24 mouse cellular contexts compared by ENCODE assay signal in the genomic region with DNA sequence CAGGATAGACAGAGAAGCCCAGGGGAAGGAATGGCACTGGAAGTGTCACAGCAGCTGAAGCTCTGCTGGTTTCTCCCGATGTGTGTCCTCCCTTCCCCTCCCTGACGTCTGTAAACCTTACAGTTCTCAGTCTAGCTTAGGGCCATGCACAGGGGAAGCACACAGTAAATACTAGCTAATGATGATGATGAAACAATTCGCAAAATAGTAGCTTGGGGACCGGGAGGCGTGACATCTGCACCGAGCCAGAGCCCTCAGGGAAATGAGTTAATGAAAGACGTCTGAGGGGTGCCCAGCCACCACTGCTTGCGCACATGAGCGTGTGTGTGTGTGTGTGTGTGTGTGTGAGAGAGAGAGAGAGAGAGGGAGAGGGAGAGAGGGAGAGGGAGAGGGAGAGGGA. TPM values are rescaled to one million over a fixed set of nuclear protein-coding genes. Genes with fewer than 3 reads are reported as not detected.
DNase-seq lines count a peak whose midpoint lies in the region; ATAC-seq and TF ChIP-seq lines count a peak whose summit lies in the region.
"Had no signal": no experiment of that assay in that cellular context is flagged by ENCODE, and none has a peak within 500 bp of the region (broad histone marks: within the 10 kb centered on the region; RNA-seq: fewer than 3 reads in every experiment).

No protein-coding gene starts in this region.

- no peak overlapping the region for H3K4me2 ChIP-seq in embryonic facial prominence, embryonic 13.5 days
- H3K4me2 ChIP-seq in myocyte (ENCODE audit: low read depth) = peak overlapping the region; percentile 25
- H3K4me2 ChIP-seq: embryonic facial prominence, embryonic 12.5 days; forebrain, embryonic 13.5 days; forebrain, embryonic 15.5 days had no signal

- H3K4me1 ChIP-seq in embryonic facial prominence, embryonic 13.5 days = peaks cover 4% of the 10 kb centered on the region
- H3K4me1 ChIP-seq in embryonic facial prominence, embryonic 10.5 days = peaks cover 12% of the 10 kb centered on the region

- H3K4me3 ChIP-seq in embryonic facial prominence, embryonic 13.5 days = no peak overlapping the region
- H3K4me3 ChIP-seq in embryonic facial prominence, embryonic 10.5 days = no peak overlapping the region
- H3K4me3 ChIP-seq in myocyte = no peak overlapping the region
- H3K4me3 ChIP-seq: embryonic facial prominence, embryonic 12.5 days; forebrain, embryonic 13.5 days; forebrain, embryonic 15.5 days had no signal

- no peak for TF ChIP-seq POLR2A in myocyte (IDR thresholded peaks at IDR 0.05; ENCODE audit: insufficient read length, low read depth)

- 0 out of 2 replicates have a peak overlapping the region, but pooled peaks have one; percentile 21 for H3K9ac ChIP-seq in embryonic facial prominence, embryonic 13.5 days
- H3K9ac ChIP-seq: embryonic facial prominence, embryonic 12.5 days; forebrain, embryonic 13.5 days; forebrain, embryonic 15.5 days; forebrain, postnatal 0 days had no signal

- H3K79me2 ChIP-seq in myocyte (ENCODE audit: control insufficient read depth, insufficient read depth) = peaks cover 4% of the 10 kb centered on the region

- H3ac ChIP-seq in myocyte (ENCODE audit: control insufficient read depth, insufficient read length) = no peak overlapping the region

- H3K9me3 ChIP-seq in embryonic facial prominence, embryonic 13.5 days = no peaks in the 10 kb centered on the region
- H3K9me3 ChIP-seq in embryonic facial prominence, embryonic 10.5 days = no peaks in the 10 kb centered on the region
- H3K9me3 ChIP-seq: embryonic facial prominence, embryonic 12.5 days; forebrain, embryonic 13.5 days; forebrain, embryonic 15.5 days had no signal

- no peak overlapping the region for H3K27ac ChIP-seq in embryonic facial prominence, embryonic 13.5 days
- no peak overlapping the region for H3K27ac ChIP-seq in embryonic facial prominence, embryonic 10.5 days (replicated peaks)
- H3K27ac ChIP-seq: embryonic facial prominence, embryonic 12.5 days; forebrain, embryonic 13.5 days; forebrain, embryonic 15.5 days had no signal

- 33% methylated on average over 9 of the region's 9 CpGs for WGBS in embryonic facial prominence, embryonic 13.5 days
- 46% methylated on average over 9 of the region's 9 CpGs for WGBS in embryonic facial prominence, embryonic 10.5 days

- peaks cover 9% of the 10 kb centered on the region; the same call in 1 of the 2 replicates for H3K27me3 ChIP-seq in embryonic facial prominence, embryonic 13.5 days
- peaks cover 24% of the 10 kb centered on the region for H3K27me3 ChIP-seq in embryonic facial prominence, embryonic 10.5 days (replicated peaks; ENCODE audit: low read depth, poor library complexity, severe bottlenecking)
- no peaks in the 10 kb centered on the region for H3K27me3 ChIP-seq in myocyte (ENCODE audit: control insufficient read depth, insufficient read depth, insufficient read length)
- H3K27me3 ChIP-seq: forebrain, embryonic 15.5 days had no signal

- no peak for DNase-seq in embryonic facial prominence, embryonic 10.5 days (ENCODE audit: low spot score)
- DNase-seq in MN1 (ENCODE audit: low spot score) = peak; percentile 80
- no peak for DNase-seq in thymus, postnatal 25 days
- DNase-seq in layer of hippocampus, adult 8-10 months (ENCODE audit: low spot score in 2 of 2) = no peak
- DNase-seq: adrenal gland, adult 2 months; adrenal gland, postnatal 10 days; adrenal gland, postnatal 25 days; B cell, adult 2 months; cerebellum, adult 11 months; cerebellum, adult 18-20 months; cerebellum, adult 8-10 months; cerebellum, adult 9-11 months; cerebellum, postnatal 14 days; cerebellum, postnatal 36 days; embryo, embryonic 11 days; forebrain, postnatal 0 days had no signal

- ATAC-seq in embryonic facial prominence, embryonic 13.5 days (ENCODE audit: insufficient number of reproducible peaks, insufficient read depth, low FRiP score, low TSS enrichment, low read depth) = no peak
- ATAC-seq: CD4-positive, CD25-positive, alpha-beta regulatory T cell, adult 4 months; forebrain, embryonic 13.5 days; forebrain, embryonic 15.5 days; forebrain, postnatal 0 days had no signal

- no peaks in the 10 kb centered on the region for H3K36me3 ChIP-seq in embryonic facial prominence, embryonic 13.5 days
- H3K36me3 ChIP-seq in embryonic facial prominence, embryonic 10.5 days (replicated peaks) = no peaks in the 10 kb centered on the region
- H3K36me3 ChIP-seq in myocyte (ENCODE audit: control insufficient read depth, insufficient read depth) = no peaks in the 10 kb centered on the region
- H3K36me3 ChIP-seq: embryonic facial prominence, embryonic 12.5 days; forebrain, embryonic 15.5 days had no signal

TF ChIP-seq in myocyte, 11 proteins besides CTCF, POLR2A, EP300 and RAD21:
- TF ChIP-seq TCF3 (IDR thresholded peaks at IDR 0.05; ENCODE audit: insufficient read length, low read depth) (no peak), E2F4 (IDR thresholded peaks at IDR 0.05; ENCODE audit: insufficient read depth) (no peak), USF1 (IDR thresholded peaks at IDR 0.05; ENCODE audit: low read depth) (no peak), CEBPB (IDR thresholded peaks at IDR 0.05; ENCODE audit: insufficient read depth, poor library complexity, severe bottlenecking) (peak; percentile 81), MYOG (IDR thresholded peaks at IDR 0.05; ENCODE audit: control insufficient read depth in 1 of 3, insufficient read depth in 1 of 3, insufficient read length in 2 of 3, low read depth in 2 of 3) (no peak), SRF (IDR thresholded peaks at IDR 0.05; ENCODE audit: control insufficient read depth, insufficient read length, low read depth) (no peak)

RNA-seq across cellular contexts. Expression of a gene that starts 4.2 kb away (rescaled TPM):
- polyA plus RNA-seq in embryonic facial prominence, embryonic 13.5 days (2015; fragmentation: Nextera tagmentation; extraction: Ambion mirVana) = 24.7 and 24.9 TPM in 2 replicates
- polyA plus RNA-seq in embryonic facial prominence, embryonic 10.5 days (2016; fragmentation: Nextera tagmentation; extraction: Ambion mirVana) = 23.9 and 25.9 TPM in 2 replicates
- 31.4 TPM for polyA plus RNA-seq in myocyte (2012; fragmentation: generic; extraction: Trizol)
- total RNA-seq in layer of hippocampus, adult 8-10 months (2022) = 10 to 100 TPM; 33.0 to 45.0 (median 34.2) TPM

RNA-seq across cellular contexts. Expression of a gene that starts 15.2 kb away (rescaled TPM):
- 0.17 and 0.42 TPM in 2 replicates for polyA plus RNA-seq in embryonic facial prominence, embryonic 13.5 days (2015; fragmentation: Nextera tagmentation; extraction: Ambion mirVana)
- 0.55 and 0.65 TPM in 2 replicates for polyA plus RNA-seq in embryonic facial prominence, embryonic 10.5 days (2016; fragmentation: Nextera tagmentation; extraction: Ambion mirVana)
- polyA plus RNA-seq in myocyte (2012; fragmentation: generic; extraction: Trizol) = 91.8 TPM
- total RNA-seq in layer of hippocampus, adult 8-10 months (2022) = 1 to 10 TPM in 2 of 4 experiments, under 1 TPM in 2; 0.21 to 1.8 (median 0.92) TPM
- total RNA-seq: common myeloid progenitor, adult 5-6 weeks had no signal
- polyA plus RNA-seq: CD4-positive, CD25-positive, alpha-beta regulatory T cell, adult 4 months; forebrain, embryonic 11.5 days had no signal

RNA-seq across cellular contexts. Expression of a gene that starts 16.1 kb away (rescaled TPM):
- 74.6 and 89.5 TPM in 2 replicates for polyA plus RNA-seq in embryonic facial prominence, embryonic 13.5 days (2015; fragmentation: Nextera tagmentation; extraction: Ambion mirVana)
- polyA plus RNA-seq in embryonic facial prominence, embryonic 10.5 days (2016; fragmentation: Nextera tagmentation; extraction: Ambion mirVana) = 59.9 and 69.1 TPM in 2 replicates
- 29.8 TPM for polyA plus RNA-seq in myocyte (2012; fragmentation: generic; extraction: Trizol)
- 100 to 1,000 TPM in 2 of 4 experiments, 10 to 100 TPM in 2; 94.5 to 130 (median 112) TPM for total RNA-seq in layer of hippocampus, adult 8-10 months (2022)

RNA-seq across cellular contexts. Expression of a gene that starts 17.0 kb away (rescaled TPM):
- 0.20 and 0.25 TPM in 2 replicates for polyA plus RNA-seq in embryonic facial prominence, embryonic 13.5 days (2015; fragmentation: Nextera tagmentation; extraction: Ambion mirVana)
- 0.62 and 1.2 TPM in 2 replicates for polyA plus RNA-seq in embryonic facial prominence, embryonic 10.5 days (2016; fragmentation: Nextera tagmentation; extraction: Ambion mirVana)
- polyA plus RNA-seq in myocyte (2012; fragmentation: generic; extraction: Trizol) = 0.08 TPM
- under 1 TPM; 0.43 to 1.00 (median 0.94) TPM for total RNA-seq in layer of hippocampus, adult 8-10 months (2022)
- total RNA-seq: adrenal gland, adult 2 months; adrenal gland, postnatal 10 days; adrenal gland, postnatal 25 days; common myeloid progenitor, adult 5-6 weeks; forebrain, postnatal 0 days had no signal

RNA-seq across cellular contexts. Expression of a gene that starts 23.4 kb away (rescaled TPM):
- polyA plus RNA-seq in embryonic facial prominence, embryonic 13.5 days (2015; fragmentation: Nextera tagmentation; extraction: Ambion mirVana) = 65.3 and 78.1 TPM in 2 replicates
- polyA plus RNA-seq in embryonic facial prominence, embryonic 10.5 days (2016; fragmentation: Nextera tagmentation; extraction: Ambion mirVana) = 62.3 and 67.8 TPM in 2 replicates
- 61.0 TPM for polyA plus RNA-seq in myocyte (2012; fragmentation: generic; extraction: Trizol)
- 100 to 1,000 TPM in 2 of 4 experiments, 10 to 100 TPM in 2; 93.0 to 103 (median 99.1) TPM for total RNA-seq in layer of hippocampus, adult 8-10 months (2022)

Comparison
In these comparisons a context has a peak if more than half of its experiments do, and no peak if none do; other contexts are left out.
1. RNA of a gene that starts 15.2 kb away (polyA plus RNA-seq): 91.8 TPM in myocyte (single experiment); 0.55 to 0.65 TPM in embryonic facial prominence, embryonic 10.5 days and 0.17 to 0.42 TPM in embryonic facial prominence, embryonic 13.5 days; every median in the first group is over 10 times any median in the second.